Mouse (Mus musculus) heart, adult 2 months (tissue): ENCODE measurements at regions not wholly inside any gene's neighbourhood (a gene's known extent, or its start where the extent isn't known, plus 50 kb on each side); places are given as distances from the start of the nearest gene placed in this dataset.

Experiments used
- CTCF ChIP-seq: fragments of 200-600 bp; IDR thresholded peaks from 2 replicates; pipeline ENCODE4 v1.8.1; 2022; ENCODE audit warnings: antibody characterized with exemption, mild to moderate bottlenecking, moderate library complexity
- POLR2A ChIP-seq: fragments of 200-500 bp; IDR thresholded peaks from 2 replicates; pipeline ENCODE4 v1.6.1; 2011; ENCODE audit warnings: mild to moderate bottlenecking, low read depth, low read length, control low read depth; ENCODE audit not compliant: insufficient read depth

DNA sequence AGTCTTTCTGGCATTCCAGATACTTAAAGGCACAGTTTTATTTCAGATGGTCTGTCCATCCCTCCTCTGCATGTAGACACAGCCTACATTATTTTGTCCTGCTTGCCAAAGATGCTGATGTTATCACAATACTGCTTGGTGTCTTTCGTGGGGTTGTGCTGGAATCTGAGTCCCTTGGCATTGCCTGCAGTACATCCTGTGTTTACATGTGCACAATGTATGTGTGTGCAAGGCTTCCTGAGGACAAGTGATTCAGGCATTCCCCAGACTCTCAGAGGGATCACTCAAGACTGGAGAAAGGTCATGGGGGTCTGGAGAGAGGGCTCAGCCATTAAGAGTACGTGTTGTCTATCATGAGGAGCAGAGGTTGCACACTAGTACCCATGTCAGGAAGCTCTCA is 60.0 kb upstream of the Sh3bp4 start:
- no peak for TF ChIP-seq CTCF
- TF ChIP-seq POLR2A: no peak
